Mouse (Mus musculus) mesoderm, embryonic 11.5 days (tissue): ENCODE results near the gene Prex1.

Experiments
- DNase-seq: peaks from one replicate; pipeline ENCODE4 v3.0.0-alpha.2; 2012; ENCODE audit warnings: low read depth, low spot score

Gene Prex1

GRCm38 (mm10) chr2:166560826-166561225, 152.8 kb downstream of the Prex1 start:
- no peak for DNase-seq

- DNase-seq: no peak
Measured at GRCm38 (mm10) chr2:166559531-166559930, 154.1 kb downstream of the Prex1 start.

GRCm38 (mm10) chr2:166555508-166555907, 158.1 kb downstream of the Prex1 start:
- DNase-seq: no peak

GRCm38 (mm10) chr2:166554169-166554505, 159.5 kb downstream of the Prex1 start:
- no peak for DNase-seq

- no peak for DNase-seq
Measured at GRCm38 (mm10) chr2:166553502-166554168, 160.0 kb downstream of the Prex1 start.

GRCm38 (mm10) chr2:166552657-166553056, 161.0 kb downstream of the Prex1 start:
- no peak for DNase-seq

- DNase-seq: no peak
Measured at GRCm38 (mm10) chr2:166551831-166552498, 161.7 kb downstream of the Prex1 start.

GRCm38 (mm10) chr2:166549871-166550270, 163.8 kb downstream of the Prex1 start:
- DNase-seq: no peak

GRCm38 (mm10) chr2:166549069-166549468, 164.6 kb downstream of the Prex1 start:
- no peak for DNase-seq

GRCm38 (mm10) chr2:166545580-166545979, 168.1 kb downstream of the Prex1 start:
- DNase-seq: no peak

GRCm38 (mm10) chr2:166544575-166545251, 168.9 kb downstream of the Prex1 start:
- DNase-seq: no peak

- no peak for DNase-seq
Measured at GRCm38 (mm10) chr2:166541112-166541928, 172.3 kb downstream of the Prex1 start.

GRCm38 (mm10) chr2:166540216-166540615, 173.4 kb downstream of the Prex1 start:
- no peak for DNase-seq

- no peak for DNase-seq
Measured at GRCm38 (mm10) chr2:166536896-166537295, 176.7 kb downstream of the Prex1 start.

- no peak for DNase-seq
Measured at GRCm38 (mm10) chr2:166535519-166535918, 178.1 kb downstream of the Prex1 start.

GRCm38 (mm10) chr2:166526204-166526603, 187.4 kb downstream of the Prex1 start:
- no peak for DNase-seq

- DNase-seq: no peak
Measured at GRCm38 (mm10) chr2:166523156-166523890, 190.3 kb downstream of the Prex1 start.

- no peak for DNase-seq
Measured at GRCm38 (mm10) chr2:166522612-166523120, 191.0 kb downstream of the Prex1 start.

- DNase-seq: no peak
Measured at GRCm38 (mm10) chr2:166521878-166522611, 191.6 kb downstream of the Prex1 start.

GRCm38 (mm10) chr2:166521461-166521860, 192.2 kb downstream of the Prex1 start:
- no peak for DNase-seq
